Mouse (Mus musculus) cerebellum, adult 9-10 months (tissue): Measurements from ENCODE around the gene Rce1.
A peak's percentile ranks its signal among the peaks of the same experiment; 100 is the strongest.
"Not testable (repeated sequence)": the region's sequence is repeated elsewhere in the genome, so short reads cannot be mapped to it uniquely, and the experiment has no call there.

Experiments used
- DNase-seq: peaks from one replicate; pipeline ENCODE4 v3.0.0; 2022

The Rce1 gene

GRCm38 (mm10) chr19:4613464-4614304 lies 11.8 kb downstream of the Rce1 start:
- DNase-seq, result peak; percentile 52

DNA sequence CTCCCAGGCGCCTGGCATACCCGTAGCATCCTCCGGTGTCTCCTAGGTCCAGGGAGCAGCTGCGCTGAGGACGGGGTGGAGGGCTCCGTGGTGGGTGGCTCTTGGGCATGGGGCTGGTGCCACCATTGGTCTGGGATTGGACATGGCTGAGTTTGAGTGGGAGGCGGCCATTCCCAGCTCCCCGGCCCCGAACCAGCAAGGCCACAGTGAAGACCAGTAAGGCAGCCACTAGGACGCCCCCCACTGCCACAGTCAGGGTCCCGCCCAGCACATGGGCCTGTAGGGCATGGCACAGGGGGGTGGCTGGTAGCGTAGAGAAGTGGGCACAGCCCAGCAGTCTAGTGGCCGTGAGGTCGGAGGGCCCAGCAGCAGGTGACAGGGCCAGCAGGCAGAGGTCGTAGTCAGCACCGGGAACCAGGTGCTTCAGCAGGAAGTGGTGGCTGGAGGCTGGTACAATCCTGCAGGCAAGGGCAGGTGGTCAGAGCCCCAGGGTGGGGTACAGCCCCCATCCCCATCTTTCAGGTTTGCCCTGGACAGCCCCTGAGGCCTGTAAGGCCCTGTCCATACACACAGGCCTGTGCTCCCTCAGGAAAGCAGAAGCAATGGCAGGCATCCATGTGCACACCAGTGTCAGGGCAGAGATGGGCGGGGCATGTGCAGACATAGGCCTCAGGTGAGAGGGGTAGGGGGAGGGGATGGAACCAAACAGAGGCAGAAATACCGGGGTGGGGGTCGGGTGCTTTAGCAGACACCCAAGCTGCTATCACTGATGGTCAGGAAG lies 13.1 kb downstream of the Rce1 start:
- DNase-seq, result no peak

GRCm38 (mm10) chr19:4610109-4610508 lies 15.3 kb downstream of the Rce1 start:
- no peak for DNase-seq

- no peak for DNase-seq
These were observed 16.9 kb downstream of the Rce1 start for GRCm38 (mm10) chr19:4608511-4608910.

DNA sequence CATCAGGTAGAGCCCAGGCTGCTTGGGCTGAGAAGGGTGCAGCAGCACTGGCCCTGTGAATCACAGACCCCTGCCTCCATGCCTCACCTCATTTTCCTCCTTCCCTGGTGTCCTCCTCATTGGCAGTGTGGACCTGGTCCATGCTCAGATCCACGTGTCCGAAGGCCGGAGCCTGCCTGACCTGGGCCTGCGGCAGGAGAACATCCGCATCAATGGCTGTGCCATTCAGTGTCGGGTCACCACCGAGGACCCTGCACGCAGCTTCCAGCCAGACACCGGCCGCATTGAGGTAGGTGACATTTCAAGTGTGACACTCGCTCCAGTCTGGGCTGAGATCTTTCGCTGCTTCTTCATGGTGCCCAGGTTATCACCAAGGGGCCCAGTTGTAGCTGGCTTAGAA lies 18.0 kb downstream of the Rce1 start:
- no peak for DNase-seq

- DNase-seq, result no peak
These were observed 19.8 kb downstream of the Rce1 start for GRCm38 (mm10) chr19:4605654-4606053.

DNA sequence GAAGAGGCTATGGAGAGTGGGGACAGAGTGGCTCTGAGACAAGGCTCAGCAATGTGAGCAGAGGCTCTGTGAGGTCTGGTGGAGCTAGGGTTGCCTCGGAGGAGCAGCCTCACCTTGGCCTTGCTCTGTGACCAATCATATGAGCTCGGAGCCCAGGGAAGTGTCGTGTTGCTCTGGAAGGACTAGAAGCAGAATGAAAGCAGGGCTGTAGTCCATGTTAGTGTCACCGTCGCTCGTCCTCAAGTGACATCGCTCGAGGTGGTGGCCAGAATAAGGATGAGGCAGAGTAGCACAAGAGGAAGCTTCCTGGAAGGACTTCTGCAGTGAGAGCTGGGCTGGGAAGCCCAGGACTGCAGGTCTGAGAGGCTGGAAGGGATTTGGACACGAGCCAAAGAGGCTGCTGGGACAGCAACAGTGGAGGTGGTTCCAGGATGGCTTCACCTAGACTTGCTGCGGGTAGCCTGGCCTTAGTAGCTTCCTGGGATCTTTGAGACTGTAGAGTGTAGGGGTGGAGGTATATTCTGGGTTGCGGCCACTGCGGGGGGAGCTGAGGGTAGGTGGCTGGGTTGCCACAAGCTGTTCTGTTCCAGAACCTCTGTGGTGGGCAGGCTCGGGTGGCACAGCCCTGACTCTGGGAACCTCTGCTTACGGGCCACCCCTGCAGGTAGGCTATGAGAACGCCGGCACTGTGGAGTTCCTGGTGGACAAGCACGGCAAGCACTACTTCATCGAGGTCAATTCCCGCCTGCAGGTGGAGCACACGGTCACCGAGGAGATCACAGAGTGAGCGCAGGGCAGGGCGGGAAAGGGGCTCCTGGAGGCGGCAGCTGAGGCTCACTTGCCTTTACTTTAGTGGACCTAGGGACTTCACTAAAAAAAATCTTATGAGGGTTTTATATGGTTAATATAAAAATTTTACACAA lies 21.4 kb downstream of the Rce1 start:
- DNase-seq, result peak; percentile 45

DNA sequence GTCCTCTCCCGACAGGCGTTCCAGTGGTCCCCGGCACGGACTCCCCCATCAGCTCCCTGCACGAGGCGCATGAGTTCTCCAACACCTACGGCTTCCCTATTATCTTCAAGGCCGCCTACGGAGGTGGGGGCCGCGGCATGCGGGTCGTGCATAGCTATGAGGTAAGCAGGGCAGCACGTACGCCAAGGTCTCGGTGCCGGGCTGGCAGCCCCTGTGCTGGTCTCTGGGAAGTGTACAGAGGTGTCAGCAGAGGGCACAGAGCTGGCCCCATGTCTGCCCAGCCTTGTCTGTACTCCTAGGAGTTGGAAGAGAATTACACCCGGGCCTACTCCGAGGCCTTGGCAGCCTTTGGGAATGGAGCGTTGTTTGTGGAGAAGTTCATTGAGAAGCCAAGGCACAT lies 23.0 kb downstream of the Rce1 start:
- no peak for DNase-seq

GRCm38 (mm10) chr19:4596071-4596470 lies 29.4 kb downstream of the Rce1 start:
- DNase-seq, result no peak

GRCm38 (mm10) chr19:4593792-4594522 lies 31.5 kb downstream of the Rce1 start:
- DNase-seq, result no peak

- DNase-seq, result no peak
These were observed 35.4 kb downstream of the Rce1 start for GRCm38 (mm10) chr19:4590025-4590424.

DNA sequence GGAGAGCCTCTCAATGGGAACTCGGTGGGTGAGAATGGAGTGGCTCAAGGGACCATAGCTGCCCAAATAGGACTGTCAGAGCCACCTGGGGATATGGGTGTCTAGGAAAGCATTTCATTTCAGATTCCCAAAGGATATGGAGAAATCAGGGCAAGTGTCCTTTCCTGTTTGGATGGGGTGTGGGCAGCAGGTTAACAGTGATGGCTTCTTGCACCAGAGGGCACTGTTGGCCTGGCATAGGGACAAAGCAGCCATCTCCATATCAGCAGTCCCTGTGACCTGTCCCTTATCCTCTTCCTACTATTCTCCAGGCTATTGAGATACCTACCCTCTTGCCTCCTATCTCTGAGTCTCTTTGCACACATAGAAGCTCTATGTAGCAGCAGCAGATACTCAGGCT lies 36.4 kb downstream of the Rce1 start:
- no peak for DNase-seq

DNA sequence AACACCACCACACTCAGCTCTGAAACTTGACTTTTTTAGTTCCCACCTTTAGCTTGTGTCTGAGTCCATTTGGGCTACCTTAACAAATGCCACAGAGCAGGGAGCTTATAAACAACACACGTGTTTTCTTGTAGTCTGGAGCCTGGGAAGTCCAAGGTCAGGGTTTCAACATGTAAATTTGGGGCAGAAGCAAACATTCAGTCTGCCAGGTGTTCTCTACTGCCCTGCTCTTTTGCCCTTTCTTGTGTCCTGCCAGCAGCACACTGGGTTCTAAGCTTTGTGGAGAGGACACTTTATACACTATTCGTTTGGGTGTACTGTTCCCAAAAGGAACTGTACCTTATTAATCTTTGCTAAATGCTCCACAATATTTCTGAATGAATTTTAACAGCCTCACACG lies 37.0 kb downstream of the Rce1 start:
- DNase-seq, result no peak

DNA sequence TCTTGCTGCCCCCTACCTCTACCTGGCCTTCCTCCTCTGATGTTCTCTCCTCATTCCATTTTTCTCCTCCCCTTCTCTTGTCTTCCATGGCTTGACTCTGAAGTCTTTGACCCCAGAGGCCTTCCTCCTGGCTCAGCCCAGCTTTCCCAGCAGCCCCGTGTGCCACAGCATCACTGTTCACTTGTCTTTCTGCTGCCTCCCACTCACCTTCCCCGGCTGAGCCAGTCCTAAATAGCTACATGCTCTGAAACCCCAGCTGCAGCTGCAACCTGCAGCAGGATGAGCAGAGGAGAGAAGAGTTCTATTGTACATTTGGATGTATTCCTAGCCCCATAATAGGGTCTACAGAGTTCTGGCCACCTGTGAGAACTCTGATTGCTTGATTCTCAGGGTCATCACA lies 38.0 kb downstream of the Rce1 start:
- DNase-seq, result no peak

DNA sequence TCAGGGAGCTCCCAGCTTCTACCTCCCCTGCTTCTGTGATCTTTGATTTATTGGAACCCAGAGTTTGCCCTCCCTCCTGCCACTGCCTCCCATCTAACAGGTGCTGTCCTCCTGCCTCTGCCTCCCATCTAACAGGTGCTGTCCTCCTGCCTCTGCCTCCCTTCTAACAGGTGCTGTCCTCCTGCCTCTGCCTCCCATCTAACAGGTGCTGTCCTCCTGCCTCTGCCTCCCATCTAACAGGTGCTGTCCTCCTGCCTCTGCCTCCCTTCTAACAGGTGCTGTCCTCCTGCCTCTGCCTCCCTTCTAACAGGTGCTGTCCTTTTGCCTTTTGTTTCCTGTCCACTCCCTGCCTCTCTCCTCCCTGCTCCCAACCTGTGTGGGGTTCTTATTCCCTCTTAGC lies 38.7 kb downstream of the Rce1 start:
- not testable (repeated sequence) for DNase-seq

- DNase-seq, result no peak
These were observed 41.6 kb downstream of the Rce1 start for GRCm38 (mm10) chr19:4583856-4584255.

DNA sequence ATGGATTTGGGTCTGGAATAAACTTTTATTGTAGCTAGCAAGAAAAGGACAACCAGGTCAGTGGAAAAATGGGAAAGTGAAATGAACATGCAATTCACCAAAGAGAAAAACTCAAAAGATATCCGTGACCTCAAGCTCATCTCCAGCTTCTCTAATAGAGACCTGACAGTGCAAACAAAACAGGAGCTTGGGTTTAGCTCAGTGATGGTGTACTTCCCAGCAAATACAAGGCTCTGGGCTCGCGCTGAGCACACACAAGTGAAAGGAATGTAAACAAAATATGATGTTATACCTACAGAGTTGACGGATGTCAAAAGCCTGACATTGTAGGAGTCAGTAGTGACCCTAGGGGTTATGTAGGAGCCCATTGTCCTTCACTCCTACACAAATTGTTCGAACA lies 46.1 kb downstream of the Rce1 start:
- DNase-seq, result no peak

DNA sequence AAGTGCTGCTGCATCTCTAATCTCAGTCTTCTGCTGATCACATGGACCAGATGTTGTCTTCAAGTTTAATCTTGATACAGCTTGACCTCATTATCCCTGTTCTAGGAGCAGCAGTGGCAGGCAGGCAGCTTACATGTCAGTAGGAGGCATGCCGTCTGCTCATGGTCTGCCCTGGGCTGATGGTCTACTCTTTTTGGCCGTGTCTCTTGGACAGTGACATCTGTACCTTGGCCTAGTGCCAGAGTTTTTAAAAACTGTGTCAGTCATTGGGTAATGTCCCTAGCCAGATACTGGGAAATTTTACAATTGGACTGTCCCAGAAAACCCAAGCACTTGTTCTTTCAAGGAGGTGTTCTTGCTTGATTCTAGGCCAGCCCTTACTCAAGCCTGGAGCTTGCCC lies 46.6 kb downstream of the Rce1 start:
- DNase-seq, result peak; percentile 87

DNA sequence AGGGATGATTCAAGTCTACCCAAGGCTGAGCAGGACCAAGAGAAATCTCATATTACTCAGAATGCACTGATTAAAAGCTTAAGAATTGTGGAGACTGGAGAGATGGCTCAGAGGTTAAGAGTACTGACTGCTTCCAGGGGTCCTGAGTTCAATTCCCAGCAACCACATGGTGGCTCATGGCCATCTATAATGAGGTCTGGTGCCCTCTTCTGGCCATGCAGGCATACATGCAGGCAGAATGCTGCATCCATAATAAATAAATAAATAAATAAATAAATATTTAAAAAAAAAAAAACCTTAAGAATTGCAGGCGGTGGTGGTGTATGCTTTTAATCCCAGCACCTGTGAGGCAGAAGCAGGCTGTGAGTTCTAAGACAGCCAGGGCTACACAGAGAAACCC lies 52.2 kb downstream of the Rce1 start:
- DNase-seq, result no peak
